Mouse (Mus musculus) small intestine, adult 2 months (tissue): Measurements from ENCODE around the gene Tmem52b. TPM values are rescaled to one million over a fixed set of nuclear protein-coding genes. Genes with fewer than 3 reads are reported as not detected.
A peak's percentile ranks its signal among the peaks of the same experiment; 100 is the strongest.

Experiments used
- H3K27ac ChIP-seq: fragments of 200-500 bp; 2 replicates; pipeline ENCODE4 v1.5.1; 2012; ENCODE audit warnings: low read depth, low read length, control low read depth, inconsistent platforms; ENCODE audit not compliant: insufficient read depth
- H3K27me3 ChIP-seq: fragments of 200-500 bp; 2 replicates; pipeline ENCODE4 v1.6.1; 2012; ENCODE audit warnings: mild to moderate bottlenecking, moderate library complexity, low read length, inconsistent platforms; ENCODE audit not compliant: control insufficient read depth, insufficient read depth
- H3K36me3 ChIP-seq: fragments of 200-500 bp; 2 replicates; pipeline ENCODE4 v1.6.1; 2012; ENCODE audit warnings: mild to moderate bottlenecking, low read length, control low read depth, inconsistent platforms; ENCODE audit not compliant: control insufficient read depth, insufficient read depth
- H3K4me1 ChIP-seq: fragments of 200-500 bp; 2 replicates; pipeline ENCODE4 v1.6.1; 2012; ENCODE audit warnings: low read length, inconsistent platforms, mixed read lengths; ENCODE audit not compliant: control insufficient read depth, insufficient read depth, insufficient read length
- H3K4me3 ChIP-seq: fragments of 200-500 bp; 2 replicates; pipeline ENCODE4 v1.5.1; 2012; ENCODE audit warnings: low read depth, mild to moderate bottlenecking, control low read depth, inconsistent platforms, low read length, moderate library complexity
- CTCF ChIP-seq: fragments of 200-500 bp; IDR thresholded peaks from 2 replicates; pipeline ENCODE4 v1.5.1; 2012; ENCODE audit warnings: low read depth, mild to moderate bottlenecking, control low read depth, inconsistent platforms, low read length, moderate library complexity, mixed read lengths; ENCODE audit not compliant: insufficient replicate concordance, insufficient read length; ENCODE audit errors: extremely low read depth
- POLR2A ChIP-seq: fragments of 200-500 bp; IDR thresholded peaks from 2 replicates; pipeline ENCODE4 v1.6.1; 2012; ENCODE audit warnings: low read depth, mild to moderate bottlenecking, control low read depth, inconsistent platforms, low read length, moderate library complexity
- WGBS: fragments of 180-500 bp; shearing (Covaris S2); methylation state at CpG from one replicate; pipeline ENCODE4 v1.1.7; 2018; 5-methylcytosine and 5-hydroxymethylcytosine counted together
- polyA plus RNA-seq: library from polyadenylated mRNA; depleted of rRNA; stranded (reverse); fragments of >200 nt; gene quantifications from 2 replicates; pipeline ENCODE4 v1.2.3, GENCODE M21; 2012; rRNA removed

Gene Tmem52b
- polyA plus RNA-seq, 1 experiment: not detected

DNA sequence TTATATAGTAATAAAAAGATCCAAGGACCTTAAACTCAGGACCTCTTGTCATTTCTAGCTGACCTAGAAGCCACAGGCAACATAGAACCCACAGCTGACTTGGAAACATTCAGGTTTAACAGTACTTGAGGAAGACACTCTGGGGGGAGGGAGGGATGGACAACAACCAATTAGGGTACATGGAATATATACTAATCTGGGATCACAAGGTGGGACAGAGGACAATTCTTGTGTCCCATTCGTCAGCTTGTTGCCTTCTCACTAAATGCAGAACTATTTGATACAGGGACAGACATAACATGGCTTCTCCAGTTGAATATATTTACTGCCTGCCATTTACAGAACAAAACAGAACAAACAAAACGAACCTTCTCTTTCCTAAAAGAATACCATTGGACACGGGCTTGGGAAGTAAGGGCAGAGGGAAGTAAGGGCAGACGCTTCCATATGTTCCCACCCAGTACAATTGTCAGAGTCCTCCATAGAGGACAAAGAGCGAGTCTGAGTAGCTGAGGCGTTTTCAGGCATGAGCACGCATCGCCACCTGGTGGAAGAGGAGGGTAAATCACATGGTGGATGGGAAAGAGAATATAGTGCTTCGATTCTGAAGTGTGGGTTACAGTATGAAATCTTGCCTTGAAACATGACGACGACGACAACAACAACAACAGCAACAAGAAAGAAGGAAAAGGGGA, 46.7 kb downstream of the Tmem52b start:
- no peak overlapping the region for H3K4me3 ChIP-seq
- no peak overlapping the region for H3K27ac ChIP-seq
- H3K4me1 ChIP-seq: no peaks in the 10 kb centered on the region
- TF ChIP-seq POLR2A (no peak), CTCF (peak; percentile 84; the same call in 1 of the 2 replicates)
- no peaks in the 10 kb centered on the region for H3K27me3 ChIP-seq
- 10% methylated on average over 12 of the region's 12 CpGs for WGBS
- no peaks in the 10 kb centered on the region for H3K36me3 ChIP-seq

DNA sequence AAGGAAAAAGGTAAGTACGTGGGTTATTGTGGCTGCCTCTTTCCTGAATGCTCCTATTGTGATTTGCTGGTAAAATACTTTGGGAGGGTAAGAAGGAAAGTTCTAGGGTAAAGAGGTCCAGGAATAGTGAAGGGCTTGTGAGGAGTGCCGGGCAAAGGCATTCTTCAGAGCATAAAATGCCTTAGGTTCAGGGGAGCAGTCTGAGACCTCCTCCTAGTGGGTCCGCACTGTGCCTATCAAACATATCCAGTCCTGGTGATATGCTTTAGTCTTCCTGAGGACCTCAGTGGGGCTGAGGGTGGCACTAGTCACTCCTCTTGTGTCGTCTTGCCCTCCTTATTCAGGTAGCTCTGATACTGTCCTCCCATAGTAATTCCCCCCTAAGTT, 47.3 kb downstream of the Tmem52b start:
- TF ChIP-seq CTCF (no peak), POLR2A (no peak)
- Histone ChIP-seq H3K36me3 (no peaks in the 10 kb centered on the region), H3K27me3 (no peaks in the 10 kb centered on the region), H3K27ac (no peak overlapping the region), H3K4me1 (no peaks in the 10 kb centered on the region), H3K4me3 (no peak overlapping the region)
- WGBS: 53% methylated on average over 4 of the region's 4 CpGs

DNA sequence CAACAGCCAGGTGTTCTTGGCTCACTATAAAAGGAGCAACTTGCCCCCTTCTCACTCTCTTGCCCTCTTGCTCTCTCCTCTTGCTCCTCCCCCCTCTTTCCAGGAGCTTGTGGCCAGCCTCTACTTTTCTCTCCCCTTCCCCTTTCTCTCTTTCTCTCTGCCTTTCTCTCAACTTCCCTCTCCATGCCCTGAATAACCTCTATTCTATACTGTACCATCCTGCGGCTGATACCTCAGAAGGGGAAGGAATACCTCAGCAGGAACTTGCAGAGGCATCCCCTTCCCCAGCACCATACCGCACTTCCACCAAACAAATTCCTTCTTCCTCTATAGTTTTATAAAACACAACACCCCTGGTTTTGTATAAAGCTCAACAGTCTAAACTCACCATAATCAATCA, 52.9 kb downstream of the Tmem52b start:
- WGBS: 70% methylated on average over 2 of the region's 2 CpGs
- no peak for TF ChIP-seq CTCF
- no peak for TF ChIP-seq POLR2A
- H3K4me1 ChIP-seq: no peaks in the 10 kb centered on the region
- H3K4me3 ChIP-seq: no peak overlapping the region
- H3K27me3 ChIP-seq: no peaks in the 10 kb centered on the region
- H3K36me3 ChIP-seq: no peaks in the 10 kb centered on the region
- no peak overlapping the region for H3K27ac ChIP-seq

Other genes with a start within 250 kb of the Tmem52b start
- gene Cd69, start 237.1 kb upstream of the Tmem52b start, polyA plus RNA-seq: 0.25 TPM in 1 of 2 replicates, not detected in the other
- not detected in 2 replicates for gene 4922502D21Rik, start 180.8 kb upstream of the Tmem52b start, polyA plus RNA-seq
- 0.13 and 0.14 TPM in 2 replicates for gene Clec12a, start 169.9 kb upstream of the Tmem52b start, polyA plus RNA-seq
- gene Clec12b, start 126.7 kb upstream of the Tmem52b start, polyA plus RNA-seq: not detected in 2 replicates
- 0.23 TPM in 1 of 2 replicates, not detected in the other for gene Clec1b, start 115.3 kb upstream of the Tmem52b start, polyA plus RNA-seq
- gene Clec9a, start 103.7 kb upstream of the Tmem52b start, polyA plus RNA-seq: 0.22 and 0.47 TPM in 2 replicates
- gene Clec1a, start 60.6 kb upstream of the Tmem52b start, polyA plus RNA-seq: 0.24 and 0.25 TPM in 2 replicates
- not detected in 2 replicates for gene Olr1, start 5.4 kb upstream of the Tmem52b start, polyA plus RNA-seq
- 6.7 and 13.5 TPM in 2 replicates for gene Gabarapl1, start 20.6 kb downstream of the Tmem52b start, polyA plus RNA-seq
- gene Klre1, start 65.3 kb downstream of the Tmem52b start, polyA plus RNA-seq: 0.09 TPM in 1 of 2 replicates, not detected in the other
- 0.23 TPM in 1 of 2 replicates, not detected in the other for gene Klrd1, start 79.2 kb downstream of the Tmem52b start, polyA plus RNA-seq
- gene Klrk1, start 111.3 kb downstream of the Tmem52b start, polyA plus RNA-seq: not detected in 2 replicates
- not detected in 2 replicates for gene Klrc3, start 130.8 kb downstream of the Tmem52b start, polyA plus RNA-seq
- gene Klrc2, start 148.1 kb downstream of the Tmem52b start, polyA plus RNA-seq: not detected in 2 replicates
- not detected in 2 replicates for gene Klrc1, start 166.4 kb downstream of the Tmem52b start, polyA plus RNA-seq
- gene Klri1, start 204.6 kb downstream of the Tmem52b start, polyA plus RNA-seq: not detected in 2 replicates
- gene Klri2, start 227.9 kb downstream of the Tmem52b start, polyA plus RNA-seq: not detected in 2 replicates